Comparison of ENCODE assay signal across 8 mouse cellular contexts in the genomic region with DNA sequence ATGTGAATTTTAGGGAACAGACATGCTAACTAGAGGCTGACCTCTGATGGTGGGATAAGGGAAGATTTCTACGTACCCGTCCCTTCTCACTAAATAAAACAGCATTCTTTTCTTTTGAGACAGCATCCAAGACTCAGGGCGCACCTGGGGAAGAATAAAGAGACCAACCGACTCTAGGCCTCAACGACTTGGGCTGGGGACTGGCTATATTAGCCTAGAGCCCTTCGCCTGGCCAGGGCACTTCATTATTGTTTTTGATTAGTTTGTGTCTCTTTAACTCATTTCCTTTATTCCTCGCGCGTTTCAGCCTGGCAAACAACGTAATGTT. TPM values are rescaled to one million over a fixed set of nuclear protein-coding genes. Genes with fewer than 3 reads are reported as not detected.
DNase-seq lines count a peak whose midpoint lies in the region; ATAC-seq and TF ChIP-seq lines count a peak whose summit lies in the region.

No protein-coding gene starts in this region.

- H3K9ac ChIP-seq in kidney, embryonic 15.5 days = peak overlapping the region; percentile 94
- peak overlapping the region; percentile 96 for H3K9ac ChIP-seq in hindbrain, embryonic 14.5 days
- peak overlapping the region; percentile 97 for H3K9ac ChIP-seq in midbrain, embryonic 13.5 days (replicated peaks)

- no peak for DNase-seq in kidney, postnatal 10 days
- DNase-seq in hindbrain, embryonic 14.5 days (ENCODE audit: low spot score) = no peak
- no peak for DNase-seq in ovary, adult 18-20 months (ENCODE audit: low spot score)
- no peak for DNase-seq in right cerebral cortex, adult 2 months (ENCODE audit: low spot score in 2 of 2)
- DNase-seq in adipocyte (ENCODE audit: low spot score) = no peak

- peak overlapping the region; percentile 79 for H3K4me3 ChIP-seq in kidney, embryonic 15.5 days (replicated peaks)
- H3K4me3 ChIP-seq in cortical plate, adult 2 months (ENCODE audit: insufficient read depth, low read length) = peak overlapping the region; percentile 76
- peak overlapping the region; percentile 88 for H3K4me3 ChIP-seq in hindbrain, embryonic 14.5 days (replicated peaks; ENCODE audit: low read length)
- peak overlapping the region; percentile 84 for H3K4me3 ChIP-seq in midbrain, embryonic 13.5 days (replicated peaks)

- H3K27ac ChIP-seq in kidney, embryonic 15.5 days = peak overlapping the region; percentile 92; the same call in 1 of the 2 replicates
- peak overlapping the region; percentile 77 for H3K27ac ChIP-seq in cortical plate, adult 2 months (ENCODE audit: insufficient read depth, low read length)
- H3K27ac ChIP-seq in hindbrain, embryonic 14.5 days = peak overlapping the region; percentile 93
- H3K27ac ChIP-seq in midbrain, embryonic 13.5 days = peak overlapping the region; percentile 91

- peak overlapping the region; percentile 71 for H3K4me2 ChIP-seq in kidney, embryonic 15.5 days
- H3K4me2 ChIP-seq in hindbrain, embryonic 14.5 days (replicated peaks) = peak overlapping the region; percentile 83
- H3K4me2 ChIP-seq in midbrain, embryonic 13.5 days (replicated peaks) = peak overlapping the region; percentile 48

- no peaks in the 10 kb centered on the region for H3K27me3 ChIP-seq in kidney, embryonic 15.5 days
- no peaks in the 10 kb centered on the region for H3K27me3 ChIP-seq in hindbrain, embryonic 14.5 days (ENCODE audit: control insufficient read depth, insufficient read depth, low read length)
- H3K27me3 ChIP-seq in midbrain, embryonic 13.5 days = no peaks in the 10 kb centered on the region

- no peak for TF ChIP-seq POLR2A in cortical plate, adult 2 months (IDR thresholded peaks at IDR 0.05; ENCODE audit: extremely low read depth, insufficient read depth, low read length)

- peaks cover 55% of the 10 kb centered on the region for H3K4me1 ChIP-seq in kidney, embryonic 15.5 days
- H3K4me1 ChIP-seq in cortical plate, adult 2 months (ENCODE audit: control insufficient read depth, insufficient read depth, low read length) = peaks cover 7% of the 10 kb centered on the region; the same call in 1 of the 2 replicates
- peaks cover 20% of the 10 kb centered on the region for H3K4me1 ChIP-seq in hindbrain, embryonic 14.5 days (replicated peaks; ENCODE audit: control insufficient read depth, insufficient read depth, low read length)
- H3K4me1 ChIP-seq in midbrain, embryonic 13.5 days (replicated peaks) = peaks cover 28% of the 10 kb centered on the region

- no peak for TF ChIP-seq CTCF in cortical plate, adult 2 months (IDR thresholded peaks at IDR 0.05; ENCODE audit: extremely low read depth, insufficient read depth, low read length)

- 0 out of 2 replicates have a peak, but pooled peaks have one; percentile 17 for ATAC-seq in kidney, embryonic 15.5 days (replicated peaks; ENCODE audit: low FRiP score)
- no peak for ATAC-seq in hindbrain, embryonic 14.5 days (ENCODE audit: low FRiP score)
- ATAC-seq in midbrain, embryonic 13.5 days = peak; percentile 51

- 17% methylated on average over 10 of the region's 10 CpGs for WGBS in kidney, embryonic 15.5 days
- WGBS in hindbrain, embryonic 14.5 days = 17% methylated on average over 10 of the region's 10 CpGs
- 14% methylated on average over 10 of the region's 10 CpGs for WGBS in midbrain, embryonic 13.5 days

- no peaks in the 10 kb centered on the region for H3K36me3 ChIP-seq in kidney, embryonic 15.5 days
- H3K36me3 ChIP-seq in hindbrain, embryonic 14.5 days (replicated peaks; ENCODE audit: control insufficient read depth, insufficient read depth) = no peaks in the 10 kb centered on the region
- no peaks in the 10 kb centered on the region for H3K36me3 ChIP-seq in midbrain, embryonic 13.5 days

- no peaks in the 10 kb centered on the region for H3K9me3 ChIP-seq in kidney, embryonic 15.5 days (replicated peaks)
- H3K9me3 ChIP-seq in hindbrain, embryonic 14.5 days (ENCODE audit: control insufficient read depth, low read length) = no peaks in the 10 kb centered on the region
- no peaks in the 10 kb centered on the region for H3K9me3 ChIP-seq in midbrain, embryonic 13.5 days

RNA-seq across cellular contexts. Expression of a gene that starts 0.3 kb away (rescaled TPM):
- 19.7 and 19.8 TPM in 2 replicates for polyA plus RNA-seq in kidney, embryonic 15.5 days (2015; fragmentation: Nextera tagmentation; extraction: Ambion mirVana)
- polyA plus RNA-seq in cortical plate, adult 2 months (2012; rRNA removed) = 28.8 and 30.8 TPM in 2 replicates
- polyA plus RNA-seq in hindbrain, embryonic 14.5 days (2014; fragmentation: Nextera tagmentation; extraction: Ambion mirVana) = 14.1 and 14.5 TPM in 2 replicates
- 10.8 and 14.5 TPM in 2 replicates for polyA plus RNA-seq in midbrain, embryonic 13.5 days (2015; fragmentation: Nextera tagmentation; extraction: Ambion mirVana)
